Mouse (Mus musculus) forebrain, embryonic 10.5 days (tissue): Measurements from ENCODE around the gene Psmd9. TPM values are rescaled to one million over a fixed set of nuclear protein-coding genes. Genes with fewer than 3 reads are reported as not detected.

Experiments
- DNase-seq: peaks from one replicate; pipeline ENCODE4 v3.0.0-alpha.2; 2017; ENCODE audit warnings: low spot score; ENCODE audit errors: extremely low spot score
- H3K27ac ChIP-seq: fragments of 300-500 bp; sonication (generic); 2 replicates; pipeline ENCODE4 v1.5.1; 2016; ENCODE audit warnings: mild to moderate bottlenecking
- H3K27me3 ChIP-seq: fragments of 300-500 bp; sonication (generic); 2 replicates; pipeline ENCODE4 v1.6.1; 2016; ENCODE audit warnings: mild to moderate bottlenecking; ENCODE audit not compliant: poor library complexity, severe bottlenecking
- H3K36me3 ChIP-seq: fragments of 300-500 bp; sonication (generic); replicated peaks from 2 replicates; pipeline ENCODE4 v1.6.1; 2016; ENCODE audit warnings: mild to moderate bottlenecking, moderate library complexity
- H3K4me1 ChIP-seq: fragments of 300-500 bp; sonication (generic); 2 replicates; pipeline ENCODE4 v1.6.1; 2016
- H3K4me3 ChIP-seq: fragments of 300-500 bp; sonication (generic); 2 replicates; pipeline ENCODE4 v1.5.1; 2016; ENCODE audit warnings: mild to moderate bottlenecking, moderate library complexity
- H3K9me3 ChIP-seq: fragments of 300-500 bp; sonication (generic); 2 replicates; pipeline ENCODE4 v1.6.1; 2016; ENCODE audit warnings: mild to moderate bottlenecking, moderate library complexity
- WGBS: fragments of 180-500 bp; shearing (Covaris S2); methylation state at CpG from one replicate; pipeline ENCODE4 v1.1.7; 2016; 5-methylcytosine and 5-hydroxymethylcytosine counted together
- polyA plus RNA-seq: library from polyadenylated mRNA; unstranded; fragments of >200 nt; fragmentation: Nextera tagmentation; extraction: Ambion mirVana; gene quantifications from 2 replicates; pipeline ENCODE4 v1.2.1, GENCODE M21; 2016

Psmd9 gene
- polyA plus RNA-seq, 1 experiment from 2014 or later = 80.5 TPM

- under 1% methylated on average over 28 of the region's 28 CpGs for WGBS
- H3K9me3 ChIP-seq = no peaks in the 10 kb centered on the region
- no peaks in the 10 kb centered on the region for H3K27me3 ChIP-seq
- peaks cover 30% of the 10 kb centered on the region for H3K36me3 ChIP-seq
- peak; percentile 50 for DNase-seq
- H3K4me3 ChIP-seq = peak overlapping the region; percentile 98
- peaks cover 73% of the 10 kb centered on the region for H3K4me1 ChIP-seq
- peak overlapping the region; percentile 100 for H3K27ac ChIP-seq
Measured at GRCm38 (mm10) chr5:123139722-123140627, 29.2 kb upstream of the Psmd9 start.

DNA sequence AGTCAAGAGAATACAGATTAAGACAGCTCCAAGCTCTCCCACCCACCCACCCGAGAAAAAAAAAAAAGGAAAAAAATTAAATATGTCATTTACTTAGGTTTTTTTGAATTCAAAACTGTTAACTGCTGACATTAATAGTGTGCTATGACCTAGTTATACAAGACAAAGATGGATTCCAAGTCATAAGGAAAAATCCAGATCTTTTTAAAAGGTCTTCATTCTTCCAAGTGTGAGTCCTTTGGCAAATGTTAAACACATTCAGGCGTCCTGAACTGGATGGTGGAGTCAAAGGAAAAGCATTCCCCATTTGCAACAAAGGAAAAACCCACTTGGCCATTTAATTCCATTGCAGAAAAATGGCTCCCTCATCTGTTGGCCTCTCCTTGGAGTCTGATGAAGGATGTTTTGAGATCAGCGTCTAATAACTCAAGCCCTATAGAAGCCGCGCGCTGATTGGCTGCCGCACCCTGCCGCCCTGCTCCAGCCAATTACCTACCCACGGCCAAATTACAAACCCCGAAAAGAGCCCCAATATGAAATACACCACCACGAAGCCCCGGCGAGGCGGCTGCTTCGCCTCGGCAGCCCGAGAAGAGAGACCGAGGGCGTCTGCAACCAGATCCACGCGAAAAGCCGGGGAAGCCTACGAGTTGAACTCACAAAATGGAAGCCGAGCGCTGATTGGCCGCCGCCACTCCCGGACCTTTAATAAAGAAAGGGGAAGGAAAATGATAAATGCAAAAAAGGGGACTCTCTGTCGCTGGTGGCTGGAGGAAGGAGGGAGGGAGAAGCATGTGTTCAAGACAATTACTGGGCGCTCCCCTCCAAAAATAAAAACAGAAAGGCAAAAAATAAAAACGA is 28.3 kb upstream of the Psmd9 start:
- WGBS = 0% methylated on average over 31 of the region's 31 CpGs
- Histone ChIP-seq H3K36me3 (peaks cover 31% of the 10 kb centered on the region), H3K4me3 (peak overlapping the region; percentile 98), H3K27me3 (no peaks in the 10 kb centered on the region), H3K27ac (peak overlapping the region; percentile 100), H3K9me3 (no peaks in the 10 kb centered on the region), H3K4me1 (peaks cover 73% of the 10 kb centered on the region)
- DNase-seq = peak; percentile 92

- no peaks in the 10 kb centered on the region for H3K9me3 ChIP-seq
- peak overlapping the region; percentile 100 for H3K27ac ChIP-seq
- WGBS = under 1% methylated on average over 35 of the region's 38 CpGs
- H3K36me3 ChIP-seq = peaks cover 34% of the 10 kb centered on the region
- peak overlapping the region; percentile 98 for H3K4me3 ChIP-seq
- peak; percentile 74 for DNase-seq
- H3K27me3 ChIP-seq = no peaks in the 10 kb centered on the region
- H3K4me1 ChIP-seq = peaks cover 73% of the 10 kb centered on the region
Measured at GRCm38 (mm10) chr5:123141555-123142160, 27.6 kb upstream of the Psmd9 start.

- Histone ChIP-seq H3K4me1 (peaks cover 68% of the 10 kb centered on the region), H3K36me3 (peaks cover 36% of the 10 kb centered on the region), H3K4me3 (peak within 1 kb of the TSS; percentile 98), H3K27ac (peak within 1 kb of the TSS; percentile 100), H3K27me3 (no peaks in the 10 kb centered on the region), H3K9me3 (no peaks in the 10 kb centered on the region)
- under 1% methylated on average over 91 of the region's 103 CpGs for WGBS
- peak; percentile 73 for DNase-seq
Measured at GRCm38 (mm10) chr5:123142161-123143157, 26.8 kb upstream of the Psmd9 start, which contains the start of gene Setd1b. Gene Setd1b, plus strand, starts transcription at chr5:123142193.

DNA sequence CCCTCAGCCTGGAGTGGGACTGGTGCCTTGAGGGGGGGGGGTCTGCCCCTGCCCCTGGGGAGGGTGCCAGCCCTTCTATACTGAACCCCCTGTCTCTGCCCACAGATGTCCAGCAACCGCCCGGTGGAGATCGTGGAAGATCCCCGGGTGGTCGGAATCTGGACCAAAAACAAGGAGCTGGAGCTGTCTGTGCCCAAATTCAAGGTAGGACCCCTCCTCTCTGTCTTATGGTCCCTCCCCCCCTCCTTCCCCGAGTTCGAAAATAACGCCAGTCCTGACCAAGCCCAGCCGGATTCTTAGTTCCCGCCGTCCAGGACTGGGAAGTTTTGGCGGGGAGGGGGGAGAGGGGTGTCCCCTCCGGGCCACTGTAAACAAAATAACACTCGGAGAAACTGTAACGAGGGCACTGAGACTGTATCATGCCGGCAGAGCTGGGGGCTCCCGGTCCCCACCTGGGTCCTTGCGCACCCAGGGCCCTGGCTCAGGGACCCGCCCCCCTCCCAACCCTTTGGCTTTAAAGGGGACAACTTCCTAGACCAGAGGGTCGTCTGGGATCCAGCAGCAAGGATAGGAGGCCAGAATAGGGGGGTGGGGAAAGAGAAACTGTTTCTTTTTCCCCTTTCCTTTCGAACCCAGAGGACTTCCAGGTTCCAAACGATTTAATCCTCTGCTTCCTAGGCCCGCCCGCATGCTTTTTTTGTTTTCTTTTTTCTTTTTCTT is 25.8 kb upstream of the Psmd9 start:
- Histone ChIP-seq H3K9me3 (no peaks in the 10 kb centered on the region), H3K36me3 (peaks cover 46% of the 10 kb centered on the region), H3K4me3 (peak overlapping the region; percentile 98), H3K27ac (peak overlapping the region; percentile 100), H3K4me1 (peaks cover 67% of the 10 kb centered on the region), H3K27me3 (no peaks in the 10 kb centered on the region)
- DNase-seq = peak; percentile 47
- WGBS = under 1% methylated on average over 24 of the region's 24 CpGs

- H3K27ac ChIP-seq = peak overlapping the region; percentile 100; the same call in 1 of the 2 replicates
- H3K27me3 ChIP-seq = no peaks in the 10 kb centered on the region
- DNase-seq = no peak
- H3K9me3 ChIP-seq = no peaks in the 10 kb centered on the region
- peaks cover 53% of the 10 kb centered on the region for H3K36me3 ChIP-seq
- 11% methylated on average over 17 of the region's 17 CpGs for WGBS
- peaks cover 67% of the 10 kb centered on the region for H3K4me1 ChIP-seq
- peak overlapping the region; percentile 98 for H3K4me3 ChIP-seq
Measured at GRCm38 (mm10) chr5:123143971-123144745, 25.1 kb upstream of the Psmd9 start.

- peak overlapping the region; percentile 98 for H3K4me3 ChIP-seq
- DNase-seq = no peak
- no peaks in the 10 kb centered on the region for H3K9me3 ChIP-seq
- 49% methylated on average over 20 of the region's 20 CpGs for WGBS
- H3K27ac ChIP-seq = peak overlapping the region; percentile 100; the same call in 1 of the 2 replicates
- peaks cover 71% of the 10 kb centered on the region for H3K4me1 ChIP-seq
- peaks cover 61% of the 10 kb centered on the region for H3K36me3 ChIP-seq
- no peaks in the 10 kb centered on the region for H3K27me3 ChIP-seq
Measured at GRCm38 (mm10) chr5:123144746-123145590, 24.2 kb upstream of the Psmd9 start.

GRCm38 (mm10) chr5:123146357-123146756 is 22.9 kb upstream of the Psmd9 start:
- Histone ChIP-seq H3K4me3 (no peak overlapping the region), H3K27me3 (no peaks in the 10 kb centered on the region), H3K36me3 (peaks cover 75% of the 10 kb centered on the region), H3K4me1 (peaks cover 84% of the 10 kb centered on the region), H3K9me3 (no peaks in the 10 kb centered on the region), H3K27ac (0 out of 2 replicates have a peak overlapping the region, but pooled peaks have one; percentile 11)
- DNase-seq = no peak
- 84% methylated on average over 11 of the region's 11 CpGs for WGBS

DNA sequence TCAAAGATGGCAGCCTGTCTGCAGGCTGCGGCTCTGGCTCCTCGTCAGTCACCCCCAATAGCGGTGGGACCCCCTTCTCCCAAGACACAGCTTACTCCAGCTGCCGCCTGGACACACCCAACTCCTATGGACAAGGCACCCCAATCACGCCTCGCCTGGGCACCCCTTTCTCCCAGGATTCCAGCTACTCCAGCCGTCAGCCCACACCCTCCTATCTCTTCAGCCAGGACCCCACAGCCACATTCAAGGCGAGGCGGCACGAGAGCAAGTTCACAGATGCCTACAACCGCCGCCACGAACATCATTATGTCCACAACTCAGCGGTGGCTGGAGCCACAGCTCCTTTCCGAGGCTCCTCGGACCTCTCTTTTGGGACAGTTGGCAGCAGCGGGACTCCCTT is 21.6 kb upstream of the Psmd9 start:
- H3K36me3 ChIP-seq = peaks cover 87% of the 10 kb centered on the region
- WGBS = 91% methylated on average over 17 of the region's 17 CpGs
- H3K27me3 ChIP-seq = no peaks in the 10 kb centered on the region
- H3K4me3 ChIP-seq = 0 out of 2 replicates have a peak overlapping the region, but pooled peaks have one; percentile 15
- H3K4me1 ChIP-seq = peaks cover 78% of the 10 kb centered on the region
- DNase-seq = no peak
- no peak overlapping the region for H3K27ac ChIP-seq
- H3K9me3 ChIP-seq = no peaks in the 10 kb centered on the region
